Mouse (Mus musculus): ENCODE results near the gene Clec10a. TPM values are rescaled to one million over a fixed set of nuclear protein-coding genes. Genes with fewer than 3 reads are reported as not detected.
A peak's percentile ranks its signal among the peaks of the same experiment; 100 is the strongest.

Clec10a gene
- total and polyA plus RNA-seq, 2 experiments from 2014 or later: 0.44 to 0.57 TPM

- Histone ChIP-seq H3K36me3 (ENCODE audit: insufficient read depth, low read length) (0 out of 2 replicates have a peak, but pooled peaks cover 4% of the 10 kb centered on the region), H3K4me1 (ENCODE audit: insufficient read depth, low read length) (peaks cover 8% of the 10 kb centered on the region), H3K27ac (ENCODE audit: low read depth, low read length) (no peak within 1 kb of the TSS), H3K4me3 (ENCODE audit: low read depth, low read length) (peak within 1 kb of the TSS; percentile 43), H3K9ac (replicated peaks; ENCODE audit: low read length, poor library complexity, severe bottlenecking) (peak within 1 kb of the TSS; percentile 63), H3K4me2 (ENCODE audit: low read depth, low read length, poor library complexity, severe bottlenecking) (peak within 1 kb of the TSS; percentile 87), H3K27me3 (ENCODE audit: insufficient read depth, low read length) (peaks cover 11% of the 10 kb centered on the region; the same call in 1 of the 2 replicates), H3K9me3 (ENCODE audit: low read length) (no peaks in the 10 kb centered on the region)
- no peak for DNase-seq (ENCODE audit: low spot score)
- TF ChIP-seq CTCF (IDR thresholded peaks at IDR 0.05): no peak
- no peak for ATAC-seq (ENCODE audit: low FRiP score)
- 61% methylated on average over 6 of the region's 6 CpGs for WGBS
Measured at GRCm38 (mm10) chr11:70212423-70212822, 56.4 kb downstream of the Clec10a start, which contains the start of gene Slc16a11. TSS of gene Slc16a11 (plus strand) at chr11:70212752.

GRCm38 (mm10) chr11:70212896-70213295 is 56.9 kb downstream of the Clec10a start:
- no peak for ATAC-seq (ENCODE audit: low FRiP score)

GRCm38 (mm10) chr11:70213736-70214135 is 57.7 kb downstream of the Clec10a start:
- H3K9me3 ChIP-seq (ENCODE audit: low read length): no peaks in the 10 kb centered on the region
- 0 out of 2 replicates have a peak, but pooled peaks cover 8% of the 10 kb centered on the region for H3K36me3 ChIP-seq (ENCODE audit: insufficient read depth, low read length)
- H3K27me3 ChIP-seq (ENCODE audit: insufficient read depth, low read length): peaks cover 10% of the 10 kb centered on the region; the same call in 1 of the 2 replicates
- no peak overlapping the region for H3K27ac ChIP-seq (ENCODE audit: low read depth, low read length)
- peak; percentile 38 for ATAC-seq (ENCODE audit: low FRiP score)
- peak overlapping the region; percentile 63 for H3K9ac ChIP-seq (replicated peaks; ENCODE audit: low read length, poor library complexity, severe bottlenecking)
- peak overlapping the region; percentile 43 for H3K4me3 ChIP-seq (ENCODE audit: low read depth, low read length)
- H3K4me1 ChIP-seq (ENCODE audit: insufficient read depth, low read length): peaks cover 11% of the 10 kb centered on the region
- 5% methylated on average over 26 of the region's 26 CpGs for WGBS
- peak overlapping the region; percentile 87 for H3K4me2 ChIP-seq (ENCODE audit: low read depth, low read length, poor library complexity, severe bottlenecking)
- no peak for TF ChIP-seq CTCF (IDR thresholded peaks at IDR 0.05)
- no peak for DNase-seq (ENCODE audit: low spot score)

More at GRCm38 (mm10) chr11:70212896-70213295, 56.9 kb downstream of the Clec10a start:
- WGBS: 14% methylated on average over 9 of the region's 9 CpGs
- peak; percentile 85 for DNase-seq (ENCODE audit: low spot score)
- Histone ChIP-seq H3K27me3 (ENCODE audit: insufficient read depth, low read length) (peaks cover 10% of the 10 kb centered on the region; the same call in 1 of the 2 replicates), H3K4me2 (ENCODE audit: low read depth, low read length, poor library complexity, severe bottlenecking) (no peak overlapping the region), H3K27ac (ENCODE audit: low read depth, low read length) (no peak overlapping the region), H3K36me3 (ENCODE audit: insufficient read depth, low read length) (0 out of 2 replicates have a peak, but pooled peaks cover 8% of the 10 kb centered on the region), H3K4me3 (ENCODE audit: low read depth, low read length) (no peak overlapping the region), H3K9me3 (ENCODE audit: low read length) (no peaks in the 10 kb centered on the region), H3K4me1 (ENCODE audit: insufficient read depth, low read length) (peaks cover 8% of the 10 kb centered on the region), H3K9ac (replicated peaks; ENCODE audit: low read length, poor library complexity, severe bottlenecking) (no peak overlapping the region)
- peak; percentile 88 for TF ChIP-seq CTCF (IDR thresholded peaks at IDR 0.05)

DNA sequence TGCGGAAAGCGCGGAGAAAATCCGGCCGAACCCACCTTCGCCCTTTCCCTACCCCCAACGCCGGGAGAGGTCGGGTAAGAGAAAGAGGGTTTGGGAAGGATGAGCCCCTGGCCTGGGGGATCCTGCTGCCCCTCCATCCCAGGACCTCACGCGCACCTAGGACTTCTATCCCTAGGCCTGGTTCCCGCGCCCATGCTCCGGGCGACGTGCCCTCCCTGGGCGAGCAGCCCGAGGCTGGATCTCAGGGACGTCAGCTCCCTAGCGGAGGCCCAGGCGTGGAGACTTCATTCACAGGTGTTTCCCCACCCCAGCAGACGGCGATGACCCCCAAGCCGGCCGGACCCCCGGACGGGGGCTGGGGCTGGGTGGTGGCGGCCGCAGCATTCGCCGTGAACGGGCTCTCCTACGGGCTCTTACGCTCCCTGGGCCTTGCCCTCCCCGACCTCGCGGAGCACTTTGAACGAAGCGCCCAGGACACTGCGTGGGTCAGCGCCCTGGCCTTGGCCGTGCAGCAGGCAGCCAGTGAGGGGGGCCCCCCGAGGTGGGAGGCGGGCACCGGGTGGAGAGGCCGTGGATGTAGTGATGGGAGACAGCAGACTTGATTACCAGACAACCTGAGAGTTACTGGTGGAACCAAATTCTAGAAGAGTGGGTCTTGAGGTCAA is 58.3 kb downstream of the Clec10a start:
- H3K4me2 ChIP-seq (ENCODE audit: low read depth, low read length, poor library complexity, severe bottlenecking): peak overlapping the region; percentile 87
- no peak for TF ChIP-seq CTCF (IDR thresholded peaks at IDR 0.05)
- H3K27me3 ChIP-seq (ENCODE audit: insufficient read depth, low read length): peaks cover 10% of the 10 kb centered on the region; the same call in 1 of the 2 replicates

DNA sequence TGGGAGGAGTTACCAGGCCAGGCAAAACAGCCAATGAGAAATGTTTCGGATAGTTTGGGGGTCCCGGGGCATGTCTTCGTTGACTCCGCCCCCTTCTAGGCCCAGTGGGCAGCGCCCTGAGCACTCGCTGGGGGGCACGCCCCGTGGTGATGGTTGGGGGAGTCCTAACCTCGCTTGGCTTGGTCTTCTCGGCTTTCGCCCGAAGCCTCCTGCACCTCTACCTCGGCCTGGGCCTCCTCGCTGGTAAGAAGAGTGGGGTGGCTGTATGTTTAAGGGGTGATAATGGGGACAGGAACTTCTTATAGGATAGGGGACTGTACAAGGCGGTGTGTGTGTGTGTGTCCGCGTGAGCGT is 58.8 kb downstream of the Clec10a start:
- ATAC-seq (ENCODE audit: low FRiP score) (no peak), DNase-seq (ENCODE audit: low spot score) (no peak)
- Histone ChIP-seq H3K27me3 (ENCODE audit: insufficient read depth, low read length) (peaks cover 10% of the 10 kb centered on the region; the same call in 1 of the 2 replicates), H3K27ac (ENCODE audit: low read depth, low read length) (no peak overlapping the region), H3K4me3 (ENCODE audit: low read depth, low read length) (peak overlapping the region; percentile 43; the same call in 1 of the 2 replicates), H3K9ac (replicated peaks; ENCODE audit: low read length, poor library complexity, severe bottlenecking) (no peak overlapping the region), H3K36me3 (ENCODE audit: insufficient read depth, low read length) (0 out of 2 replicates have a peak, but pooled peaks cover 8% of the 10 kb centered on the region), H3K9me3 (ENCODE audit: low read length) (no peaks in the 10 kb centered on the region), H3K4me2 (ENCODE audit: low read depth, low read length, poor library complexity, severe bottlenecking) (peak overlapping the region; percentile 87), H3K4me1 (ENCODE audit: insufficient read depth, low read length) (peaks cover 21% of the 10 kb centered on the region)
- no peak for TF ChIP-seq CTCF (IDR thresholded peaks at IDR 0.05)
- WGBS: 8% methylated on average over 18 of the region's 18 CpGs

More for the DNA sequence above, 58.3 kb downstream of the Clec10a start:
- peaks cover 17% of the 10 kb centered on the region for H3K4me1 ChIP-seq (ENCODE audit: insufficient read depth, low read length)
- peak; percentile 41 for ATAC-seq (ENCODE audit: low FRiP score)
- H3K27ac ChIP-seq (ENCODE audit: low read depth, low read length): no peak overlapping the region
- H3K36me3 ChIP-seq (ENCODE audit: insufficient read depth, low read length): 0 out of 2 replicates have a peak, but pooled peaks cover 8% of the 10 kb centered on the region
- H3K9ac ChIP-seq (replicated peaks; ENCODE audit: low read length, poor library complexity, severe bottlenecking): peak overlapping the region; percentile 63
- peak overlapping the region; percentile 43 for H3K4me3 ChIP-seq (ENCODE audit: low read depth, low read length)
- H3K9me3 ChIP-seq (ENCODE audit: low read length): no peaks in the 10 kb centered on the region
- WGBS: under 1% methylated on average over 43 of the region's 46 CpGs
- DNase-seq (ENCODE audit: low spot score): no peak

GRCm38 (mm10) chr11:70215301-70215700 is 59.3 kb downstream of the Clec10a start:
- H3K4me2 ChIP-seq (ENCODE audit: low read depth, low read length, poor library complexity, severe bottlenecking): peak overlapping the region; percentile 87; the same call in 1 of the 2 replicates
- 0 out of 2 replicates have a peak overlapping the region, but pooled peaks have one; percentile 5 for H3K9ac ChIP-seq (replicated peaks; ENCODE audit: low read length, poor library complexity, severe bottlenecking)
- 0 out of 2 replicates have a peak, but pooled peaks cover 8% of the 10 kb centered on the region for H3K36me3 ChIP-seq (ENCODE audit: insufficient read depth, low read length)
- H3K9me3 ChIP-seq (ENCODE audit: low read length): no peaks in the 10 kb centered on the region
- 16% methylated on average over 22 of the region's 22 CpGs for WGBS
- TF ChIP-seq CTCF (IDR thresholded peaks at IDR 0.05): no peak
- peaks cover 21% of the 10 kb centered on the region for H3K4me1 ChIP-seq (ENCODE audit: insufficient read depth, low read length)
- ATAC-seq (ENCODE audit: low FRiP score) (no peak), DNase-seq (ENCODE audit: low spot score) (no peak)
- H3K27me3 ChIP-seq (ENCODE audit: insufficient read depth, low read length): peaks cover 10% of the 10 kb centered on the region; the same call in 1 of the 2 replicates
- H3K27ac ChIP-seq (ENCODE audit: low read depth, low read length): no peak overlapping the region
- 0 out of 2 replicates have a peak overlapping the region, but pooled peaks have one; percentile 2 for H3K4me3 ChIP-seq (ENCODE audit: low read depth, low read length)
